Mouse (Mus musculus) embryonic facial prominence, embryonic 11.5 days (tissue): ENCODE results near the gene Cabcoco1. TPM values are rescaled to one million over a fixed set of nuclear protein-coding genes. Genes with fewer than 3 reads are reported as not detected.
A peak's percentile ranks its signal among the peaks of the same experiment; 100 is the strongest.

Source experiments
- ATAC-seq: fragments of 200-750 bp; cut with Nextera tagmentation; replicated peaks from 2 replicates; pipeline ENCODE4 v1.8.0; 2017; ENCODE audit warnings: low read depth; ENCODE audit not compliant: insufficient number of reproducible peaks, low FRiP score, low TSS enrichment
- DNase-seq: peaks from one replicate; pipeline ENCODE4 v3.0.0-alpha.2; 2015; ENCODE audit warnings: low spot score
- H3K27ac ChIP-seq: fragments of 300-500 bp; sonication (generic); replicated peaks from 2 replicates; pipeline ENCODE4 v1.5.1; 2014; ENCODE audit warnings: mild to moderate bottlenecking, low read depth, low read length, control low read depth
- H3K27me3 ChIP-seq: fragments of 300-500 bp; sonication (generic); 2 replicates; pipeline ENCODE4 v1.6.1; 2014; ENCODE audit warnings: mild to moderate bottlenecking, low read length, moderate library complexity, mixed read lengths; ENCODE audit not compliant: control insufficient read depth, insufficient read depth
- H3K36me3 ChIP-seq: fragments of 300-500 bp; sonication (generic); replicated peaks from 2 replicates; pipeline ENCODE4 v1.6.1; 2014; ENCODE audit warnings: low read depth, mild to moderate bottlenecking, low read length, moderate library complexity, mixed read lengths; ENCODE audit not compliant: control insufficient read depth, insufficient read depth
- H3K4me1 ChIP-seq: fragments of 300-500 bp; sonication (generic); 2 replicates; pipeline ENCODE4 v1.6.1; 2014; ENCODE audit warnings: low read length, mixed read lengths; ENCODE audit not compliant: control insufficient read depth, insufficient read depth
- H3K4me2 ChIP-seq: fragments of 300-500 bp; sonication (generic); 2 replicates; pipeline ENCODE4 v1.6.1; 2014; ENCODE audit warnings: low read depth, mild to moderate bottlenecking, control low read depth, low read length, moderate library complexity
- H3K4me3 ChIP-seq: fragments of 300-500 bp; sonication (generic); 2 replicates; pipeline ENCODE4 v1.5.1; 2014; ENCODE audit warnings: low read depth, low read length, control low read depth
- H3K9ac ChIP-seq: fragments of 300-500 bp; sonication (generic); replicated peaks from 2 replicates; pipeline ENCODE4 v1.6.1; 2014; ENCODE audit warnings: mild to moderate bottlenecking, control low read depth, low read length
- H3K9me3 ChIP-seq: fragments of 300-500 bp; sonication (generic); replicated peaks from 2 replicates; pipeline ENCODE4 v1.6.1; 2016; ENCODE audit warnings: mild to moderate bottlenecking, low read length, inconsistent platforms, mixed read lengths; ENCODE audit not compliant: control insufficient read depth
- WGBS: fragments of 180-500 bp; shearing (Covaris S2); extraction: QIAGEN DNeasy Blood & Tissue Kit; methylation state at CpG from one replicate; pipeline ENCODE4 v1.1.7; 2014; 5-methylcytosine and 5-hydroxymethylcytosine counted together
- polyA plus RNA-seq: library from polyadenylated mRNA; unstranded; fragments of >200 nt; fragmentation: Nextera tagmentation; extraction: Ambion mirVana; gene quantifications from 2 replicates; pipeline ENCODE4 v1.2.1, GENCODE M21; 2014

Gene Cabcoco1
- polyA plus RNA-seq, 1 experiment from 2014 or later: 0.32 TPM

- no peak for ATAC-seq
- 56% methylated on average over 10 of the region's 10 CpGs for WGBS
- Histone ChIP-seq H3K27ac (no peak overlapping the region), H3K9ac (no peak overlapping the region), H3K4me3 (no peak overlapping the region), H3K9me3 (no peaks in the 10 kb centered on the region), H3K36me3 (no peaks in the 10 kb centered on the region), H3K4me2 (no peak overlapping the region), H3K4me1 (no peaks in the 10 kb centered on the region), H3K27me3 (no peaks in the 10 kb centered on the region)
- no peak for DNase-seq
These were observed 99.6 kb downstream of the Cabcoco1 start for GRCm38 (mm10) chr10:68441931-68442662.

DNA sequence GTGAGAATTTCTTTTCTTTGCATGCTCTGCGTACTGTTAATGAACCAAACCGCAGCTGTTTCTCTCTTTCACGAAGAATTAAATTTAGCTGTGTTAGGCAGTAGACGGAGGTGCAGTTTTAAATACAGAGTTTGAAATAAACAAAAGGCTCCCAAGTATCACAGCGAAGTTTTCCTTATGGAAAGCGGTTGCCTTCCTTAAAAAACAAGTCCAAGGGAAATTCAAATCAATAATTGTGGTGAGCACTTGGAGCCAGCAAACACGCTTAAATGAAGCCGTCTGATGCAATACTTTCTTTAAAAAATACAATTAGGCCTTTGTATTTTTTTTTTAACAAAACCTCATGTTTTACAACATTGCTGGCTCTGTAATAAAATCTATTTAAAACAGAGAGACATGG is 101.2 kb downstream of the Cabcoco1 start:
- Histone ChIP-seq H3K4me3 (no peak overlapping the region), H3K9me3 (no peaks in the 10 kb centered on the region), H3K27ac (no peak overlapping the region), H3K36me3 (no peaks in the 10 kb centered on the region), H3K4me1 (no peaks in the 10 kb centered on the region), H3K4me2 (no peak overlapping the region), H3K27me3 (no peaks in the 10 kb centered on the region), H3K9ac (no peak overlapping the region)
- no peak for DNase-seq
- ATAC-seq: no peak
- 62% methylated on average over 8 of the region's 8 CpGs for WGBS

GRCm38 (mm10) chr10:68435754-68436153 is 105.9 kb downstream of the Cabcoco1 start:
- Histone ChIP-seq H3K4me3 (no peak overlapping the region), H3K36me3 (no peaks in the 10 kb centered on the region), H3K27ac (no peak overlapping the region), H3K9me3 (no peaks in the 10 kb centered on the region), H3K9ac (no peak overlapping the region), H3K4me1 (no peaks in the 10 kb centered on the region), H3K27me3 (no peaks in the 10 kb centered on the region), H3K4me2 (no peak overlapping the region)
- 79% methylated on average over 7 of the region's 7 CpGs for WGBS
- DNase-seq (no peak), ATAC-seq (no peak)

DNA sequence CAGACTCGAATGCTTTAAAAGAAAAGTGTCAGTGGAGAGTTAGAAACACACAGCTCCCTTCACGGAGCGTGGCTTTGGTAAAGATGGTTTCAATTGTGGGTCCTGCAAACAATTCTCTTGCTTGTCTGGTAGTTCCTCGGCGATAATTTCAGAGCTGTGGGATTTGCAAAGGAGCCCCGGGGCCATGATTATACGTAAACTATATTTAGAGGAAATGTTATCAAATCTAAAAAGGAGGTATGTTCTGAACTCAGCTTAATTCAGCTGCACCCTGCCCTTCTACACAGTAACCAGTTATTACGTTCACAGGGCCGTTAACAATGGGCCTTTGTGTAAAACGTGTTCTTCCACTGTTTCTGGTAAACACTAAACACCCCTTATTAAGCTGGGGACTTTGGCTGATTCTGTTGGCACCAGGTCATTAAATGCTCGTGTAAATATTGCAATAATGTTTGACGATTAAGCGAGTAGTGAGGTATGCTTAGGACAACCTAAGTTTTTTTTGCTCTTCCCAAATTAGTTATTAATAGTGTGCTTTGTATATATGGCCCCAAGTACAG is 106.6 kb downstream of the Cabcoco1 start:
- DNase-seq (peak; percentile 52), ATAC-seq (no peak)
- H3K4me1 ChIP-seq: no peaks in the 10 kb centered on the region
- no peak overlapping the region for H3K4me2 ChIP-seq
- H3K36me3 ChIP-seq: no peaks in the 10 kb centered on the region
- 39% methylated on average over 13 of the region's 13 CpGs for WGBS
- H3K27ac ChIP-seq: no peak overlapping the region
- no peaks in the 10 kb centered on the region for H3K27me3 ChIP-seq
- H3K4me3 ChIP-seq: no peak overlapping the region
- no peaks in the 10 kb centered on the region for H3K9me3 ChIP-seq
- H3K9ac ChIP-seq: no peak overlapping the region

DNA sequence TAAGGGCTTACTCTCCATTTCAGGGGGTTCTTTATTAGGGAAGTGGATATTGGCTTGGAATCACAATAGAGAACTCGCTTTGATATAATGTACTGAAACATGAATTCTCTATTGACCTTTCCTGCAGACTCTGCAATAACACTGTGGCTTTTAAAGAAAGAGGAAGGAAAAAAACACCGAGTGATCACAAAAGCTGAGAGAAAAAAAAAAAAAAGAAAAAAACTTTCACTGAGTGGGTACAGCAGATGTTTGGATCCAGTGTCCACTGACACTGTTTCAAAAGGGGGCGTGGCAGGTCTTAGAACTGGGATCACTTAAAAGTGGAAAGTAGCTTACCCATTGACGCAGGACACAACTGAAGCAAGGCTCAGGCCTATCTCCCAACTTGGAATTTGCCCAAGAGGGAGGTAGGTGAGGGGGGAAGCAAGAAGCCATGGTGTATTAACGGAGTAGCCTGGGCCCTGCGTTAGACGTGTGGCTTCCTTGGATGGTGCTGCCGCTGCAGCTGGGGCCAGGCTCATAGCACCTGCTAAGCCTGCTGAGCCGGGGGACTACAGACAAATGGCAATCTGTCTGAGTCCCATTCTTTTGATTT is 107.6 kb downstream of the Cabcoco1 start:
- no peaks in the 10 kb centered on the region for H3K4me1 ChIP-seq
- no peaks in the 10 kb centered on the region for H3K27me3 ChIP-seq
- WGBS: 77% methylated on average over 9 of the region's 9 CpGs
- no peak overlapping the region for H3K27ac ChIP-seq
- ATAC-seq (no peak), DNase-seq (no peak)
- H3K4me2 ChIP-seq: no peak overlapping the region
- no peaks in the 10 kb centered on the region for H3K9me3 ChIP-seq
- no peak overlapping the region for H3K4me3 ChIP-seq
- H3K9ac ChIP-seq: no peak overlapping the region
- no peaks in the 10 kb centered on the region for H3K36me3 ChIP-seq

DNA sequence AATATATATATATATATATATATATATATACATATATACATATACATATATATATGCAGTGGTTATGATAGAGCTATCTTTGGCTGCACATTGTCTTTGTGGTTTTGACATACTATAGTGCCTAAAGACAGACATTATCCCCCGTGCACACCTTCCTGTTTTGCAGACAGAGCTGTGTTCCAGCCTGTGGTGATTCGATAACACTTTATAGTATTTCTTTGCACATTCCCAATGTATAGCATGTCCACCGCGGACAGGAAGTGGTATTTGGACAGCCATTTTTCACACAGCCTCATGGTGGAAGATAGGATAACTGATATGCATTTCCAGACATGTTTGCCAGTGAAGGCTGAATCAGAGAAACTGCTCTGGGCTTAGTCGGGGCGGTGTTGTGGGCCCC is 110.3 kb downstream of the Cabcoco1 start:
- 85% methylated on average over 6 of the region's 6 CpGs for WGBS
- no peaks in the 10 kb centered on the region for H3K36me3 ChIP-seq

GRCm38 (mm10) chr10:68430929-68431328 is 110.8 kb downstream of the Cabcoco1 start:
- Histone ChIP-seq H3K27me3 (no peaks in the 10 kb centered on the region), H3K36me3 (no peaks in the 10 kb centered on the region), H3K27ac (no peak overlapping the region), H3K4me1 (no peaks in the 10 kb centered on the region), H3K4me3 (no peak overlapping the region), H3K9ac (no peak overlapping the region), H3K4me2 (no peak overlapping the region), H3K9me3 (no peaks in the 10 kb centered on the region)
- ATAC-seq (no peak), DNase-seq (no peak)
- WGBS: 90% methylated on average over 13 of the region's 13 CpGs

More for the DNA sequence above, 110.3 kb downstream of the Cabcoco1 start:
- Histone ChIP-seq H3K27ac (no peak overlapping the region), H3K9me3 (no peaks in the 10 kb centered on the region), H3K4me2 (no peak overlapping the region), H3K4me3 (no peak overlapping the region), H3K9ac (no peak overlapping the region), H3K27me3 (no peaks in the 10 kb centered on the region), H3K4me1 (no peaks in the 10 kb centered on the region)
- no peak for ATAC-seq
- no peak for DNase-seq

GRCm38 (mm10) chr10:68420393-68420920 is 121.2 kb downstream of the Cabcoco1 start:
- H3K27me3 ChIP-seq: no peaks in the 10 kb centered on the region
- ATAC-seq (no peak), DNase-seq (no peak)
- no peaks in the 10 kb centered on the region for H3K9me3 ChIP-seq
- no peak overlapping the region for H3K9ac ChIP-seq
- no peak overlapping the region for H3K27ac ChIP-seq
- H3K4me2 ChIP-seq: no peak overlapping the region
- no peaks in the 10 kb centered on the region for H3K4me1 ChIP-seq
- no peak overlapping the region for H3K4me3 ChIP-seq
- no peaks in the 10 kb centered on the region for H3K36me3 ChIP-seq
- WGBS: 90% methylated on average over 7 of the region's 7 CpGs
